Mouse (Mus musculus) heart, embryonic 16.5 days (tissue): ENCODE measurements around the gene Apbb2. TPM values are rescaled to one million over a fixed set of nuclear protein-coding genes. Genes with fewer than 3 reads are reported as not detected.

Experiments used
- ATAC-seq: fragments of 200-750 bp; cut with Nextera tagmentation; replicated peaks from 2 replicates; pipeline ENCODE4 v1.8.0; 2017; ENCODE audit warnings: moderate number of reproducible peaks; ENCODE audit not compliant: insufficient read depth, low FRiP score; ENCODE audit errors: extremely low read depth
- H3K27ac ChIP-seq: fragments of 300-500 bp; sonication (generic); 2 replicates; pipeline ENCODE4 v1.5.1; 2014; ENCODE audit warnings: mild to moderate bottlenecking, low read length, control low read depth, moderate library complexity
- H3K27me3 ChIP-seq: fragments of 300-500 bp; sonication (generic); 2 replicates; pipeline ENCODE4 v1.6.1; 2014; ENCODE audit warnings: low read length, mixed read lengths; ENCODE audit not compliant: control insufficient read depth, insufficient read depth
- H3K36me3 ChIP-seq: fragments of 300-500 bp; sonication (generic); 2 replicates; pipeline ENCODE4 v1.6.1; 2014; ENCODE audit not compliant: control insufficient read depth, insufficient read depth
- H3K4me1 ChIP-seq: fragments of 300-500 bp; sonication (generic); 2 replicates; pipeline ENCODE4 v1.6.1; 2014; ENCODE audit warnings: low read length, mixed read lengths; ENCODE audit not compliant: control insufficient read depth, insufficient read depth
- H3K4me2 ChIP-seq: fragments of 300-500 bp; sonication (generic); 2 replicates; pipeline ENCODE4 v1.6.1; 2014; ENCODE audit warnings: low read depth, mild to moderate bottlenecking, control low read depth, low read length
- H3K4me3 ChIP-seq: fragments of 300-500 bp; sonication (generic); 2 replicates; pipeline ENCODE4 v1.5.1; 2014; ENCODE audit warnings: mild to moderate bottlenecking, control low read depth, low read length
- H3K9ac ChIP-seq: fragments of 300-500 bp; sonication (generic); 2 replicates; pipeline ENCODE4 v1.6.1; 2014; ENCODE audit warnings: low read length, control low read depth
- H3K9me3 ChIP-seq: fragments of 300-500 bp; sonication (generic); replicated peaks from 2 replicates; pipeline ENCODE4 v1.6.1; 2016; ENCODE audit warnings: low read length; ENCODE audit not compliant: control insufficient read depth
- WGBS: fragments of 180-500 bp; shearing (Covaris S2); extraction: QIAGEN DNeasy Blood & Tissue Kit; methylation state at CpG from one replicate; pipeline ENCODE4 v1.1.7; 2014; 5-methylcytosine and 5-hydroxymethylcytosine counted together
- polyA plus RNA-seq: library from polyadenylated mRNA; unstranded; fragments of >200 nt; fragmentation: Nextera tagmentation; extraction: Ambion mirVana; gene quantifications from 2 replicates; pipeline ENCODE4 v1.2.1, GENCODE M21; 2015

The Apbb2 gene
- polyA plus RNA-seq, 1 experiment from 2014 or later = 34.0 TPM

- Histone ChIP-seq H3K9me3 (0 out of 2 replicates have a peak, but pooled peaks cover 4% of the 10 kb centered on the region), H3K27ac (no peak overlapping the region), H3K27me3 (no peaks in the 10 kb centered on the region), H3K4me3 (no peak overlapping the region), H3K9ac (no peak overlapping the region), H3K4me2 (no peak overlapping the region), H3K4me1 (peaks cover 24% of the 10 kb centered on the region), H3K36me3 (no peaks in the 10 kb centered on the region)
- no peak for ATAC-seq
- 72% methylated on average over 5 of the region's 5 CpGs for WGBS
Measured at GRCm38 (mm10) chr5:66550292-66550691, 68.3 kb downstream of the Apbb2 start.

- Histone ChIP-seq H3K9me3 (0 out of 2 replicates have a peak, but pooled peaks cover 4% of the 10 kb centered on the region), H3K27me3 (no peaks in the 10 kb centered on the region), H3K36me3 (no peaks in the 10 kb centered on the region), H3K27ac (no peak overlapping the region), H3K9ac (no peak overlapping the region), H3K4me2 (no peak overlapping the region), H3K4me1 (peaks cover 24% of the 10 kb centered on the region), H3K4me3 (no peak overlapping the region)
- WGBS = 28% methylated on average over 1 of the region's 1 CpGs
- no peak for ATAC-seq
Measured at GRCm38 (mm10) chr5:66549691-66550090, 68.9 kb downstream of the Apbb2 start.

GRCm38 (mm10) chr5:66546969-66547511 lies 71.5 kb downstream of the Apbb2 start:
- H3K27me3 ChIP-seq = no peaks in the 10 kb centered on the region
- 0 out of 2 replicates have a peak, but pooled peaks have one; percentile 56 for ATAC-seq
- no peak overlapping the region for H3K9ac ChIP-seq
- 0 out of 2 replicates have a peak, but pooled peaks cover 4% of the 10 kb centered on the region for H3K9me3 ChIP-seq
- WGBS = 20% methylated on average over 12 of the region's 12 CpGs
- H3K36me3 ChIP-seq = no peaks in the 10 kb centered on the region
- 0 out of 2 replicates have a peak overlapping the region, but pooled peaks have one; percentile 8 for H3K4me2 ChIP-seq
- peaks cover 13% of the 10 kb centered on the region for H3K4me1 ChIP-seq
- H3K27ac ChIP-seq = peak overlapping the region; percentile 50; the same call in 1 of the 2 replicates
- H3K4me3 ChIP-seq = no peak overlapping the region

GRCm38 (mm10) chr5:66545573-66546141 lies 72.9 kb downstream of the Apbb2 start:
- no peak for ATAC-seq
- Histone ChIP-seq H3K36me3 (no peaks in the 10 kb centered on the region), H3K4me1 (peaks cover 18% of the 10 kb centered on the region), H3K9ac (no peak overlapping the region), H3K27ac (no peak overlapping the region), H3K9me3 (0 out of 2 replicates have a peak, but pooled peaks cover 4% of the 10 kb centered on the region), H3K4me3 (no peak overlapping the region), H3K27me3 (no peaks in the 10 kb centered on the region), H3K4me2 (no peak overlapping the region)
- WGBS = 72% methylated on average over 10 of the region's 10 CpGs

GRCm38 (mm10) chr5:66543761-66544160 lies 74.8 kb downstream of the Apbb2 start:
- Histone ChIP-seq H3K36me3 (no peaks in the 10 kb centered on the region), H3K27ac (no peak overlapping the region), H3K4me2 (no peak overlapping the region), H3K9me3 (0 out of 2 replicates have a peak, but pooled peaks cover 4% of the 10 kb centered on the region), H3K27me3 (no peaks in the 10 kb centered on the region), H3K9ac (no peak overlapping the region), H3K4me1 (peaks cover 18% of the 10 kb centered on the region), H3K4me3 (no peak overlapping the region)
- WGBS = 83% methylated on average over 6 of the region's 6 CpGs
- ATAC-seq = no peak

GRCm38 (mm10) chr5:66543344-66543743 lies 75.2 kb downstream of the Apbb2 start:
- no peak overlapping the region for H3K9ac ChIP-seq
- ATAC-seq = no peak
- 0 out of 2 replicates have a peak, but pooled peaks cover under 1% of the 10 kb centered on the region for H3K9me3 ChIP-seq
- no peak overlapping the region for H3K4me2 ChIP-seq
- H3K4me3 ChIP-seq = no peak overlapping the region
- WGBS = 83% methylated on average over 6 of the region's 6 CpGs
- H3K36me3 ChIP-seq = no peaks in the 10 kb centered on the region
- H3K27me3 ChIP-seq = no peaks in the 10 kb centered on the region
- H3K27ac ChIP-seq = no peak overlapping the region
- peaks cover 18% of the 10 kb centered on the region for H3K4me1 ChIP-seq

- H3K9ac ChIP-seq = no peak overlapping the region
- no peak overlapping the region for H3K27ac ChIP-seq
- no peak for ATAC-seq
- 59% methylated on average over 4 of the region's 4 CpGs for WGBS
- H3K4me2 ChIP-seq = no peak overlapping the region
- H3K36me3 ChIP-seq = no peaks in the 10 kb centered on the region
- no peaks in the 10 kb centered on the region for H3K27me3 ChIP-seq
- H3K4me3 ChIP-seq = no peak overlapping the region
- H3K4me1 ChIP-seq = peaks cover 19% of the 10 kb centered on the region
- H3K9me3 ChIP-seq = no peaks in the 10 kb centered on the region
Measured at GRCm38 (mm10) chr5:66542521-66542920, 76.1 kb downstream of the Apbb2 start.

GRCm38 (mm10) chr5:66541385-66541784 lies 77.2 kb downstream of the Apbb2 start:
- no peak overlapping the region for H3K27ac ChIP-seq
- H3K27me3 ChIP-seq = no peaks in the 10 kb centered on the region
- no peak for ATAC-seq
- no peak overlapping the region for H3K4me2 ChIP-seq
- WGBS = 51% methylated on average over 4 of the region's 4 CpGs
- H3K4me1 ChIP-seq = peaks cover 11% of the 10 kb centered on the region
- H3K9me3 ChIP-seq = no peaks in the 10 kb centered on the region
- H3K9ac ChIP-seq = no peak overlapping the region
- no peak overlapping the region for H3K4me3 ChIP-seq
- no peaks in the 10 kb centered on the region for H3K36me3 ChIP-seq

- Histone ChIP-seq H3K9me3 (no peaks in the 10 kb centered on the region), H3K9ac (no peak overlapping the region), H3K4me3 (no peak overlapping the region), H3K4me2 (no peak overlapping the region), H3K36me3 (no peaks in the 10 kb centered on the region), H3K27me3 (no peaks in the 10 kb centered on the region), H3K4me1 (peaks cover 16% of the 10 kb centered on the region), H3K27ac (no peak overlapping the region)
- ATAC-seq = no peak
- 95% methylated on average over 4 of the region's 4 CpGs for WGBS
Measured at GRCm38 (mm10) chr5:66540246-66540645, 78.3 kb downstream of the Apbb2 start.
